Mouse (Mus musculus): ENCODE measurements at regions not wholly inside any gene's neighbourhood (a gene's known extent, or its start where the extent isn't known, plus 50 kb on each side); places are given as distances from the start of the nearest gene placed in this dataset.
"Not testable (repeated sequence)": the region's sequence is repeated elsewhere in the genome, so short reads cannot be mapped to it uniquely, and the experiment has no call there.

- no peak for DNase-seq (ENCODE audit: low read depth, low spot score)
These were observed 116.0 kb upstream of the Ghr start for GRCm38 (mm10) chr15:3699234-3699814.

DNA sequence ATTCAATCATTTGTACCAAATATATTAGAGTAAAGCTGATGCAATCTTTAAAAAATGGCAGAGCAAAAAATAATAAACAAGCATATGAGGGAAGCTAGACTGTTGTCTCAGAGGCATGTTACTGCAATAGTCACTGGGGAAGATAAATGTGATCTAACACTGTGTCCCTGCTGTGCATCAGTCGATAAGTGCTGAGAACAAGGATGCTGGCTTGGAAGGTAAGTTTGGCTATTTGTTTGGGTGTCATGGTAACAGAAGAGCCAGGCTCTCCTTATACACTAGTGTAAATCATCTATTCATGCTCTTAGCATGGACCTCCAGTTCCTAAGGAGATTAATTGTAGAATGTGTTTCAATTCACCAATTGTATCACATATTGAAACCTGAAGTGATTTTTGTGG is 102.0 kb upstream of the Ghr start:
- DNase-seq (ENCODE audit: low read depth, low spot score) = peak; percentile 2

DNA sequence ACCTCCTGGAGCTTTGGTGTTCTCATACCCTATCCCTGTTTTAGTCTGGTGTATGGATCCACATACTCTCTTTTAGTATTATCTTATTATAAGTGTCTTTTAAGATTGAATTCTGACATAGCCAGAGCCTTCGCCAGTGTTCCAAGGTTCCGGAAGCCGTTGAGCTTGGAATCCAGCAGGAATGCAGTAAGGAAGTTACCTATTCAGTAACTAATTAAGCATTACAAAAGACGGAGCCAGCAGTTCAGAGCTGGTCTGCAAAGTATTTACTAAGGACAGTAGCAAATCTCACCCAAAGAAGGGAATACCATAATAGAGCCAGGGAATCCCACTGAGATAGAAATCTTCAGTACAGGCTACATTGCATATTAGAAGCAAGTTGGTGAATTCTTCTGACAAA is 93.7 kb upstream of the Ghr start:
- DNase-seq (ENCODE audit: low read depth, low spot score) = not testable (repeated sequence)

DNA sequence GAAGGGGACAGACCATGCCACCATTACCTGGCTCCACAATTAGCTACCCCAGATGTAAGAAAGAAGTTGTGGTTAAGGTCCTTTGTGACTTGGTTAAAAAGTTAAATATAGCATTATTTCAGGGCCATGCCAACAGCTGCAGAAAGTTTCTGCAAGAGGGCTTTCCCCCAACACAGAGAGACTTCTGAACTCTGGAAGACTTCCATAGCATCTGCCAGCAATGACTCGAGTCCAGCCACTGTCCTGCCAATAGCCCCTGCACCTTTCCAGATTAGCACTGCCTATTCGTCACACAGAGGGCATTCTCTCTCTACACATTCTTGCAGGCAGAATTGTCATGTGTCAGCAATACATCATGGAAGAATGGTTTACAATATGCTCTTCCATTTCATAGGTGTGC is 89.3 kb upstream of the Ghr start:
- DNase-seq (ENCODE audit: low read depth, low spot score) = no peak

DNA sequence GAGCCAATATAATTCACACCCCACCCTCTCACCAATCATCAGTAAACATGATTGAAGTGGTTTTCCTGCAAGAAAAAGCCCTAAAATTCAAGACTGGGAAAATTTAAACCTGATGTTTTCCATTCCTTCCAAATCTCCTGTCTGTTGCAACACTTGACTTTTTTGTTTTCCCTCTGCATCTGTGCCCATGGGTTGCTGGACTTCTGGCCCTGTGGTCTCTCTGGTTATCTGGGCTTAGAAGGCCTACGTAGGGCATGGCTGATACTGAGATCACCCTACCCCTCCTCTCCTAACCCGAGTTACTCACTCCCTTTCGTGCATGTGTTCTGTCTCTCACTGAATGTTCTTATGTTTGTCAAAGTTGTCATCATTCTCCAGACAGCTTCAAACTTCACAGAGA is 87.9 kb upstream of the Ghr start:
- DNase-seq (ENCODE audit: low read depth, low spot score) = no peak

DNA sequence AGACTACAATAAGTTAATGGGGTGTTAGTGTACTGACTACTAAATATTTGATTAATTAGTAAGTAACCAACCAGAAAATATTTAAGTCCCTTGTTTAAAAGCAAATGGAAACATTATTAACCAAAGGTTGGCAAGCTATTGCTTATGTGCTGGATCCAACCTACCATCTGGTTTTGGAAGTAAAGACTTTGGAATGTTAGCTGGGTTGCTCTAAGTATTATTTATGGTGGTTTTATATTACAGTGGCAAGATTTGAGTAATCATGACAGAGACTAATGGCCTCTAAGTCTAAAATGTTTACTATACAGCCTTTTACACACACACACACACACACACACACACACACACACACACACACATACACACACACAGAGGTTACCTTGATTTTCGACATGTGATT is 86.1 kb upstream of the Ghr start:
- DNase-seq (ENCODE audit: low read depth, low spot score) = no peak

GRCm38 (mm10) chr15:3668863-3669262 is 85.6 kb upstream of the Ghr start:
- DNase-seq (ENCODE audit: low read depth, low spot score) = no peak

DNA sequence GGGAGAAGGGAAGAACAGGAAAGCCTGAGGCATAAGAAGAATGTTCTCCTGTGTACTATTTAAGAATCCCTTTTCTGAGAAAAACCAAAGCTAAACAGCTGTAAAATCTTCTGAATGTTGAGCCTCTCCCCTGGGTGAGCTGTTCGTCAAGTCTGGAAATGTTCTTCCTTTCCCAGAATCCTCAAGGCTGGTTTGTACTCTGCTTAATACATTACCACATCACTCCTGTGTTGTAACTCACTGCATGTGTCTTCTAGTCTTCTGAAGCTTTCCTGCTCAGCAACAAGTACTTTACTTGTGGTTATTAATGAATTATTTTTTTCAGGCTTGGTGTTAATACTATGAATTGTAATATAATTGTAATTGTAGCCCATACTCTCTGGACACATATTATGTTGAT is 65.4 kb upstream of the Ghr start:
- DNase-seq (ENCODE audit: low read depth, low spot score) = no peak

DNA sequence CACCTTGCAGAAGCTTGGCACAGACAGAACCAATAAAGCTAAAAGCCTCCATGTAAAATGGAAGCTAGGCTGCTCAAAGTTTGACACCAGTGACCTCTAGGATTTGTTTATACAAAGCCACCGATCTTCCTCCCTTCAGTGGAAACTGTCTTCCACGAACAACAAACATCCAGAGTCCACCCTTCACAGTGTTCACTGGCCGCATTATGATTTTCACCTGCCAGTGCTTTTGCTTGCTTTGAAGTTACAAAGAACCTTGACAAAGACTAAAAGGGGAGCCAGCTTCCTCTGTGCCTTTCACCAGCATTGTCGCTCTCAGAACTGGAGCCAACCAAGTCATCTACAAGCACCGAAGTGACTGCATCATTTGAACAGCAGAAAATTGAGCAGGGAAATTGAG is 56.8 kb upstream of the Ghr start:
- no peak for DNase-seq (ENCODE audit: low read depth, low spot score)

Measured in mesoderm, embryonic 11.5 days (tissue).